Mouse (Mus musculus): ENCODE results near the gene Prickle1.

Gene Prickle1

GRCm38 (mm10) chr15:93536191-93536590 is 59.5 kb downstream of the Prickle1 start:
- no peak for TF ChIP-seq GATA4 (IDR thresholded peaks at IDR 0.05; ENCODE audit: insufficient replicate concordance, low read length)

GRCm38 (mm10) chr15:93530703-93531032 is 65.0 kb downstream of the Prickle1 start:
- no peak for TF ChIP-seq GATA4 (IDR thresholded peaks at IDR 0.05; ENCODE audit: insufficient replicate concordance, low read length)

- TF ChIP-seq GATA4 (IDR thresholded peaks at IDR 0.05; ENCODE audit: insufficient replicate concordance, low read length), result no peak
These were observed 65.6 kb downstream of the Prickle1 start for GRCm38 (mm10) chr15:93529831-93530702.

GRCm38 (mm10) chr15:93525305-93525917 is 70.3 kb downstream of the Prickle1 start:
- peak; percentile 77; the same call in 1 of the 2 replicates for TF ChIP-seq GATA4 (IDR thresholded peaks at IDR 0.05; ENCODE audit: insufficient replicate concordance, low read length)

- no peak for TF ChIP-seq GATA4 (IDR thresholded peaks at IDR 0.05; ENCODE audit: insufficient replicate concordance, low read length)
These were observed 73.9 kb downstream of the Prickle1 start for GRCm38 (mm10) chr15:93521787-93522180.

- TF ChIP-seq GATA4 (IDR thresholded peaks at IDR 0.05; ENCODE audit: insufficient replicate concordance, low read length), result no peak
These were observed 74.5 kb downstream of the Prickle1 start for GRCm38 (mm10) chr15:93521088-93521786.

- TF ChIP-seq GATA4 (IDR thresholded peaks at IDR 0.05; ENCODE audit: insufficient replicate concordance, low read length), result peak; percentile 88
These were observed 75.6 kb downstream of the Prickle1 start for GRCm38 (mm10) chr15:93519836-93520826.

- TF ChIP-seq GATA4 (IDR thresholded peaks at IDR 0.05; ENCODE audit: insufficient replicate concordance, low read length), result 0 out of 2 replicates have a peak, but pooled peaks have one; percentile 11
These were observed 76.5 kb downstream of the Prickle1 start for GRCm38 (mm10) chr15:93518941-93519835.

GRCm38 (mm10) chr15:93518143-93518902 is 77.4 kb downstream of the Prickle1 start:
- no peak for TF ChIP-seq GATA4 (IDR thresholded peaks at IDR 0.05; ENCODE audit: insufficient replicate concordance, low read length)

GRCm38 (mm10) chr15:93517022-93517565 is 78.6 kb downstream of the Prickle1 start:
- TF ChIP-seq GATA4 (IDR thresholded peaks at IDR 0.05; ENCODE audit: insufficient replicate concordance, low read length), result no peak

- TF ChIP-seq GATA4 (IDR thresholded peaks at IDR 0.05; ENCODE audit: insufficient replicate concordance, low read length), result no peak
These were observed 80.4 kb downstream of the Prickle1 start for GRCm38 (mm10) chr15:93515316-93515715.

GRCm38 (mm10) chr15:93513939-93514341 is 81.8 kb downstream of the Prickle1 start:
- TF ChIP-seq GATA4 (IDR thresholded peaks at IDR 0.05; ENCODE audit: insufficient replicate concordance, low read length), result no peak

- TF ChIP-seq GATA4 (IDR thresholded peaks at IDR 0.05; ENCODE audit: insufficient replicate concordance, low read length), result no peak
These were observed 83.3 kb downstream of the Prickle1 start for GRCm38 (mm10) chr15:93512437-93512836.
